Mouse (Mus musculus): ENCODE measurements around the gene Myh9. TPM values are rescaled to one million over a fixed set of nuclear protein-coding genes. Genes with fewer than 3 reads are reported as not detected.

The Myh9 gene
- polyA plus RNA-seq, 1 experiment from 2014 or later = 24.6 TPM

- no peak for ATAC-seq (ENCODE audit: low FRiP score)
- H3K4me2 ChIP-seq = peak overlapping the region; percentile 94
- no peaks in the 10 kb centered on the region for H3K27me3 ChIP-seq
- no peak overlapping the region for H3K9ac ChIP-seq
- H3K27ac ChIP-seq = peak overlapping the region; percentile 56
- WGBS = 10% methylated on average over 4 of the region's 4 CpGs
- H3K36me3 ChIP-seq (replicated peaks) = no peaks in the 10 kb centered on the region
- H3K9me3 ChIP-seq = no peaks in the 10 kb centered on the region
- no peak overlapping the region for H3K4me3 ChIP-seq (replicated peaks)
- peaks cover 50% of the 10 kb centered on the region for H3K4me1 ChIP-seq
Measured at GRCm38 (mm10) chr15:77838530-77839387, 3.2 kb downstream of the Myh9 start.

- Histone ChIP-seq H3K4me1 (peaks cover 50% of the 10 kb centered on the region), H3K9ac (no peak overlapping the region), H3K4me3 (replicated peaks) (no peak overlapping the region), H3K27ac (no peak overlapping the region), H3K36me3 (replicated peaks) (0 out of 2 replicates have a peak, but pooled peaks cover under 1% of the 10 kb centered on the region), H3K9me3 (no peaks in the 10 kb centered on the region), H3K27me3 (no peaks in the 10 kb centered on the region), H3K4me2 (peak overlapping the region; percentile 6; the same call in 1 of the 2 replicates)
- WGBS = 75% methylated on average over 10 of the region's 10 CpGs
- no peak for ATAC-seq (ENCODE audit: low FRiP score)
Measured at GRCm38 (mm10) chr15:77837444-77838117, 4.4 kb downstream of the Myh9 start.

GRCm38 (mm10) chr15:77836692-77837443 lies 5.1 kb downstream of the Myh9 start:
- WGBS = 54% methylated on average over 6 of the region's 6 CpGs
- H3K4me2 ChIP-seq = no peak overlapping the region
- H3K4me1 ChIP-seq = peaks cover 50% of the 10 kb centered on the region
- H3K9ac ChIP-seq = no peak overlapping the region
- 0 out of 2 replicates have a peak, but pooled peaks cover 6% of the 10 kb centered on the region for H3K36me3 ChIP-seq (replicated peaks)
- H3K4me3 ChIP-seq (replicated peaks) = no peak overlapping the region
- no peaks in the 10 kb centered on the region for H3K27me3 ChIP-seq
- no peak for ATAC-seq (ENCODE audit: low FRiP score)
- H3K9me3 ChIP-seq = no peaks in the 10 kb centered on the region
- no peak overlapping the region for H3K27ac ChIP-seq

GRCm38 (mm10) chr15:77835930-77836653 lies 5.9 kb downstream of the Myh9 start:
- WGBS = 66% methylated on average over 9 of the region's 9 CpGs
- H3K4me1 ChIP-seq = peaks cover 50% of the 10 kb centered on the region

GRCm38 (mm10) chr15:77834336-77835268 lies 7.4 kb downstream of the Myh9 start:
- Histone ChIP-seq H3K27ac (no peak overlapping the region), H3K9me3 (no peaks in the 10 kb centered on the region), H3K9ac (no peak overlapping the region), H3K27me3 (no peaks in the 10 kb centered on the region), H3K4me1 (peaks cover 35% of the 10 kb centered on the region), H3K4me2 (no peak overlapping the region), H3K4me3 (replicated peaks) (no peak overlapping the region), H3K36me3 (replicated peaks) (peaks cover 6% of the 10 kb centered on the region; the same call in 1 of the 2 replicates)
- WGBS = 78% methylated on average over 15 of the region's 15 CpGs
- no peak for ATAC-seq (ENCODE audit: low FRiP score)

More at GRCm38 (mm10) chr15:77835930-77836653, 5.9 kb downstream of the Myh9 start:
- Histone ChIP-seq H3K4me2 (no peak overlapping the region), H3K27ac (no peak overlapping the region), H3K9ac (no peak overlapping the region), H3K27me3 (no peaks in the 10 kb centered on the region), H3K36me3 (replicated peaks) (peaks cover 6% of the 10 kb centered on the region; the same call in 1 of the 2 replicates), H3K4me3 (replicated peaks) (no peak overlapping the region), H3K9me3 (no peaks in the 10 kb centered on the region)
- no peak for ATAC-seq (ENCODE audit: low FRiP score)

- Histone ChIP-seq H3K4me1 (peaks cover 26% of the 10 kb centered on the region), H3K9ac (no peak overlapping the region), H3K27me3 (no peaks in the 10 kb centered on the region), H3K4me2 (no peak overlapping the region), H3K4me3 (replicated peaks) (no peak overlapping the region), H3K27ac (no peak overlapping the region), H3K36me3 (replicated peaks) (peaks cover 6% of the 10 kb centered on the region; the same call in 1 of the 2 replicates), H3K9me3 (no peaks in the 10 kb centered on the region)
- no peak for ATAC-seq (ENCODE audit: low FRiP score)
- WGBS = 89% methylated on average over 6 of the region's 6 CpGs
Measured at GRCm38 (mm10) chr15:77833731-77834130, 8.2 kb downstream of the Myh9 start.

GRCm38 (mm10) chr15:77833083-77833482 lies 8.9 kb downstream of the Myh9 start:
- H3K36me3 ChIP-seq (replicated peaks) = peaks cover 6% of the 10 kb centered on the region; the same call in 1 of the 2 replicates
- no peak overlapping the region for H3K9ac ChIP-seq
- peaks cover 23% of the 10 kb centered on the region for H3K4me1 ChIP-seq
- ATAC-seq (ENCODE audit: low FRiP score) = no peak
- H3K4me2 ChIP-seq = no peak overlapping the region
- H3K27ac ChIP-seq = no peak overlapping the region
- no peaks in the 10 kb centered on the region for H3K9me3 ChIP-seq
- no peaks in the 10 kb centered on the region for H3K27me3 ChIP-seq
- no peak overlapping the region for H3K4me3 ChIP-seq (replicated peaks)

- Histone ChIP-seq H3K4me1 (peaks cover 24% of the 10 kb centered on the region), H3K9ac (no peak overlapping the region), H3K36me3 (replicated peaks) (peaks cover 6% of the 10 kb centered on the region; the same call in 1 of the 2 replicates), H3K27ac (no peak overlapping the region), H3K27me3 (no peaks in the 10 kb centered on the region), H3K4me3 (replicated peaks) (no peak overlapping the region), H3K9me3 (no peaks in the 10 kb centered on the region), H3K4me2 (no peak overlapping the region)
- no peak for ATAC-seq (ENCODE audit: low FRiP score)
- WGBS = 88% methylated on average over 7 of the region's 7 CpGs
Measured at GRCm38 (mm10) chr15:77832458-77832904, 9.5 kb downstream of the Myh9 start.

- 92% methylated on average over 8 of the region's 8 CpGs for WGBS
- Histone ChIP-seq H3K27me3 (no peaks in the 10 kb centered on the region), H3K27ac (no peak overlapping the region), H3K9me3 (no peaks in the 10 kb centered on the region), H3K4me3 (replicated peaks) (no peak overlapping the region), H3K36me3 (replicated peaks) (peaks cover 6% of the 10 kb centered on the region; the same call in 1 of the 2 replicates), H3K9ac (no peak overlapping the region), H3K4me1 (peaks cover 25% of the 10 kb centered on the region), H3K4me2 (no peak overlapping the region)
- no peak for ATAC-seq (ENCODE audit: low FRiP score)
Measured at GRCm38 (mm10) chr15:77831754-77832457, 10.1 kb downstream of the Myh9 start.

GRCm38 (mm10) chr15:77831138-77831579 lies 10.8 kb downstream of the Myh9 start:
- Histone ChIP-seq H3K27ac (no peak overlapping the region), H3K9ac (no peak overlapping the region), H3K27me3 (no peaks in the 10 kb centered on the region), H3K36me3 (replicated peaks) (peaks cover 6% of the 10 kb centered on the region; the same call in 1 of the 2 replicates), H3K4me1 (peaks cover 21% of the 10 kb centered on the region), H3K4me2 (no peak overlapping the region), H3K4me3 (replicated peaks) (no peak overlapping the region), H3K9me3 (no peaks in the 10 kb centered on the region)
- ATAC-seq (ENCODE audit: low FRiP score) = no peak
- 92% methylated on average over 2 of the region's 2 CpGs for WGBS

Measured in forebrain, embryonic 12.5 days (tissue).